Mouse (Mus musculus) Muller cell, postnatal 12 days (primary cell): Measurements from ENCODE around the gene Adam12.

Experiments used
- DNase-seq: peaks from one replicate; pipeline ENCODE4 v3.0.0-alpha.2; 2015; ENCODE audit errors: inconsistent ontology term

Adam12 gene

GRCm38 (mm10) chr7:134014733-134015132 lies 217.2 kb downstream of the Adam12 start:
- no peak for DNase-seq

- DNase-seq, result no peak
These were observed 222.8 kb downstream of the Adam12 start for GRCm38 (mm10) chr7:134009157-134009556.

GRCm38 (mm10) chr7:134007942-134008361 lies 224.0 kb downstream of the Adam12 start:
- DNase-seq, result peak; percentile 78

GRCm38 (mm10) chr7:134001581-134001980 lies 230.4 kb downstream of the Adam12 start:
- DNase-seq, result peak; percentile 80

GRCm38 (mm10) chr7:133990930-133991329 lies 241.0 kb downstream of the Adam12 start:
- no peak for DNase-seq

GRCm38 (mm10) chr7:133988356-133988755 lies 243.6 kb downstream of the Adam12 start:
- DNase-seq, result no peak

- no peak for DNase-seq
These were observed 245.7 kb downstream of the Adam12 start for GRCm38 (mm10) chr7:133986201-133986600.

GRCm38 (mm10) chr7:133985648-133986047 lies 246.3 kb downstream of the Adam12 start:
- DNase-seq, result no peak

GRCm38 (mm10) chr7:133976388-133977122 lies 255.4 kb downstream of the Adam12 start:
- DNase-seq, result no peak

GRCm38 (mm10) chr7:133971086-133971485 lies 260.9 kb downstream of the Adam12 start:
- no peak for DNase-seq

- peak; percentile 36 for DNase-seq
These were observed 261.5 kb downstream of the Adam12 start for GRCm38 (mm10) chr7:133970407-133970806.

GRCm38 (mm10) chr7:133967906-133968305 lies 264.0 kb downstream of the Adam12 start:
- no peak for DNase-seq

- DNase-seq, result no peak
These were observed 268.4 kb downstream of the Adam12 start for GRCm38 (mm10) chr7:133963501-133963900.

GRCm38 (mm10) chr7:133959200-133959599 lies 272.7 kb downstream of the Adam12 start:
- DNase-seq, result no peak

- DNase-seq, result peak; percentile 49
These were observed 274.1 kb downstream of the Adam12 start for GRCm38 (mm10) chr7:133957873-133958272.

GRCm38 (mm10) chr7:133954111-133955091 lies 277.5 kb downstream of the Adam12 start:
- no peak for DNase-seq

GRCm38 (mm10) chr7:133951777-133952545 lies 280.0 kb downstream of the Adam12 start:
- no peak for DNase-seq

GRCm38 (mm10) chr7:133947360-133947759 lies 284.6 kb downstream of the Adam12 start:
- DNase-seq, result no peak

GRCm38 (mm10) chr7:133946757-133947345 lies 285.1 kb downstream of the Adam12 start:
- DNase-seq, result peak; percentile 43

- DNase-seq, result no peak
These were observed 285.8 kb downstream of the Adam12 start for GRCm38 (mm10) chr7:133946113-133946512.

- peak; percentile 79 for DNase-seq
These were observed 291.5 kb downstream of the Adam12 start for GRCm38 (mm10) chr7:133940405-133940804.
